Mouse (Mus musculus) myocyte (in vitro differentiated cells): Measurements from ENCODE around the gene Cacna1i.

ENCODE experiments used
- MAX ChIP-seq: IDR thresholded peaks from one replicate; pipeline ENCODE4 v1.6.1; 2011; ENCODE audit warnings: low read depth, mild to moderate bottlenecking, control low read depth
- POLR2A ChIP-seq: IDR thresholded peaks from one replicate; pipeline ENCODE4 v1.6.1; 2011; ENCODE audit warnings: low read depth, mild to moderate bottlenecking, control low read depth, moderate library complexity; ENCODE audit not compliant: insufficient read length
- POLR2AphosphoS2 ChIP-seq: IDR thresholded peaks from one replicate; pipeline ENCODE4 v1.6.1; 2011; ENCODE audit warnings: low read depth, control low read depth; ENCODE audit not compliant: insufficient read length
- TCF12 ChIP-seq: IDR thresholded peaks from one replicate; pipeline ENCODE4 v1.6.1; 2011; ENCODE audit warnings: mild to moderate bottlenecking, control low read depth; ENCODE audit not compliant: poor library complexity, insufficient read depth, severe bottlenecking

- no peak for TF ChIP-seq POLR2A
- no peak for TF ChIP-seq POLR2AphosphoS2
- TF ChIP-seq MAX, result no peak
- TF ChIP-seq TCF12, result no peak
Observed at GRCm38 (mm10) chr15:80325756-80326155, 38.7 kb downstream of the Cacna1i start.
